Mouse (Mus musculus) right cerebral cortex, postnatal 25 days (tissue): ENCODE results near the gene Vamp4.
A peak's percentile ranks its signal among the peaks of the same experiment; 100 is the strongest.

ENCODE experiments used
- DNase-seq: peaks from one replicate; pipeline ENCODE4 v3.0.0; 2022

The Vamp4 gene

GRCm38 (mm10) chr1:162570260-162570748 lies at the start of gene Vamp4:
TSS of gene Vamp4 (plus strand) at chr1:162570515.
- DNase-seq, result peak; percentile 93

GRCm38 (mm10) chr1:162529651-162530050 lies 40.7 kb upstream of the Vamp4 start:
- peak; percentile 16 for DNase-seq

DNA sequence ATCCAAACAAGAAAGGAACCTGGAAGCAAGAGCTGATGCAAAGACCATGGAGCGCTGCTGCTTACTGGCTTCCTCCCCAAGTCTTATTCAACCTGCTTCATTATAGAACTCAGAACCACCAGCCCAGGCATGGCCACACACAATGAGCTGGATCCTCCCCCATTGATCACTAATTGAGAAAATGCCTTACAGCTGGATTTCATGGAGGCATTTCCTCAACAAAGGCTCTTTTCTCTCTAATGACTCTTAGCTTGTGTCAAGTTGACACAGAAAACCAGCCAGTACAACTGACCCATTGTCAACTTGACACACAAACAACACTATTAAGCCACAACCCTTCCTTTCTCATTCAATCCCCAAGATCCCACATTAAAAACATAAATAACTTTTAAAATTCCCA lies 39.6 kb upstream of the Vamp4 start:
- no peak for DNase-seq

DNA sequence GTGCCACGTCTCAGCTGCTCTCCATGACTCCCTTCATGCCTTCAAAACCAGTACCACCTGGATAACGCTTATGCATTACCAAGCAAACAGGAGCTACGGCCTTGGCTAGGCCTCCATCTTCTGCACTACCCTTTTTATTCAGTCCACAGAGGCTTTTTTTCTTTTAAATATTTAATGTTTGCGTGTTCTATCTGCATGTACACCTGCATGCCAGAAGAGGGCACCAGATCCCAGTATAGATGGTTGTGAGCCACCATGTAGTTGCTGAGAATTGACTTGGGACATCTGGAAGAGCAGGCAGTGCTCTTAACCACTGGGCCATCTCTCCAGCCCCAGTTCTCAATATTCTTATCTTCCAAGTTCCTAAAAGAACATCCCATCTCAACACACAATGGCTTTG lies 38.7 kb upstream of the Vamp4 start:
- DNase-seq, result no peak

- DNase-seq, result no peak
These were observed 38.0 kb upstream of the Vamp4 start for GRCm38 (mm10) chr1:162532330-162532729.

DNA sequence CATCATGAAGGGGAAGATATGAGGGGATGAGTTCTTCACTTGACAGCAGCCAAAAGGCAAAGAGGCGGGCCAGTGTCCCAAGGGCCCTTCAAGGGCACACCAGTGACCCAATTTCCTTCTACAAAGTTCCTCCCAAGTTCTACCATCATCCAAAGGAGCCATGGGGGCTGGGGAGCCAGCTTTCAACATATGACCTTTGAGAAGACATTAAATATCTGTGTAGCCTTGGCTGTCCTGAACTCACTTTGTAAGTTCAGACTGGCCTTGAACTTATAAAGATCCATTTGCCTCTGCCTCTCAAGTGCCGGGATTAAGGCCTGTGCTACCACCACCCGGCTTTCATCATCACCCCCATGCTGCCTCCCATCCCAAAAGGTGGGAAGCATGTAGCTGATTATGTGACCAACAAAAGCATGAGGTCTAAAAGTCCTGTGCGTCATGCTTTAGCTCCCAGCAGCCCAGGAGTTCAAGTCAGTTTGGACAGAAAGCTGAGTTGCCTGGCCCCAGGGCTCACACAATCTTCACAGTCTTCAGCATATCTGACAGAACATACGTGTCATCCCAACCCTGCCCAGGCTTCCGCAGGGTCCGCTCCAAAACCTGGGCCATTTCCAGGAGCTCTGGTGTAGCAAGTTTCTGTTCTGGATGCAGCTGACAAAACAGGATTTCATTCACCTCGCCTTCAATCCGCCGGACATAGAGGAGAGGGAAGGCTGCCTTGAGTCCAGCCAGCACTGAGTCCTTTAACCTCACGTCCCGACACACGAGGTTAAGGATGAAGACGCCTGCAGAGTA lies 36.4 kb upstream of the Vamp4 start:
- DNase-seq, result no peak

DNA sequence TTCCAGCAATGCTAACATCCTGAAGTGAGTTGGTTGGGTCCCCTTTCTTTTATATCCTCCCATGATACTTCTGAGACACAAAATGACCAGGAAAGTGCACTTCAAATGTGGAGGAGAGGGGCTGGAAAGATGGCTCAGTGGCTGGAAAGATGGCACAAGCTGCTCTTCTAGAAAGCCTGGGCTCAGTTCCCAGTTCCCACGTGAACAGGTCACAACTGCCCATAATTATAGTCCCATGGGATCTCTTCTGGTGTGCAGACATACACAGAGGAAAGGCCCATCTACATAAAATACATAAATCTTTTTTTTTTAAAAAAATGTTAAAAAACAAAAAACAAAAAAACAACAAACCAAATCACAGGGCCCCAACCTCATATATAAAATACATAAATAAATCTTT lies 27.1 kb upstream of the Vamp4 start:
- DNase-seq, result no peak

DNA sequence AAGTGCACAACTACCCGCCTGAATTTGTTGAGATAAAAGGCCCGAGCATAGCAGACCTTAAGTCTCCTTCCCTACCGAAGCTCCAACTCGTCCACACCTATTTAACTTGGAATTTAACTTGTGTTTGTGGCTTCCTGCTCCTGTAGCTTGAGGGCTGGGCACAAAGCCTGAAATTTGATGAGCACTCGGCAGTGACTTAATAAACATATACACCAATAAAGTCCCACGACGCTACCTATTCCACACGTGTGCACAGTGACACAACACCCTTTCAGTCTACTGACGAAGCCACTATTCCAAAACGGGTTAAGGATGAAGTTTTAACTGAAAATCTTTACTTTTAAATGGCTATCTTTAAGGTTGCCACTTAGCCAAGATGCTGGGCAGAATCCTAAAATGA lies 22.7 kb upstream of the Vamp4 start:
- no peak for DNase-seq

DNA sequence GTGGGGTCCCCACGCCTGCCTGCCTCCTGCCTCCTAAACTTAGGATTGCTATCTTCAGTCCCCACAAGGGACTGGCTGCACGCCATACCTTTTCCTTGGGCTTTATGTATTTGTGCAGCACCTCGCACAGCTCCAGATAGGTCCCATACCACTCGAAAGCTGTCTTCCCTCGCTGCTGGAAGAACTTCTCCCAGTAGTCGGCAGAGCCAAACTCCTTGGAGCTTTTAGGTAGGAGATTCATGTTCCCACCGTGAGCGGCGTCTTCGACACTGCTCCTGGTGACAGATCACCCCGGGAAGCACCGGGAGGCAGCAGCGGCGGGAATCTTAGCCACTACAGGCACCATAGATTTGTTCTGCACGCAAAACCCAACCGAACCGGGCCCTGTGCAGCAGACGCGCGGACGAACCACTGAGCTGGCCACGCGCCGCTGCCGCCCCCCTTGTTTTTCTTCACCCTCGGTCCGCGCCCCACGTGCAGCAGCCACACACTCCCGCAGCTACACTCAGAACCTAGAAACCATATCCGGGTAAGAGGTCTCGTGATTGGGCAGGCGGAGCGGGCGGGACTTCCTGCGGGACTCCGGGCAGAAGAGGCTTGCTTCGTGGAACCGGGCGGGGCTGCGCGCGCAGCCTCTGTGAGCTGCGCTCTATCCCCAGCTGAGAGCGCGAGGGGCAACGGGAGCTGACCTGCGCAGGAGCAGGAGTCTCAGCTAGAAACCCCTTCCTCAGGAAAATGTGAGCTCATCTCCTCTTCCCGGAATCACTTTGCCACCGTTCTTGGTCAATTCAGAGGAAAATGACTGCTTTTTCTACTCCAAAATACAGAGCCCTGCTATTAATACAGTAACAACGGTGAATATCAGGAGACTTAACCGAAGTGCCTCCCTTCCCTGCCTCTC lies 22.0 kb upstream of the Vamp4 start, which contains the start of gene Mettl13:
TSS of gene Mettl13 (minus strand) at position 536 of the 901 bp plus-strand sequence.
- DNase-seq, result peak; percentile 87

DNA sequence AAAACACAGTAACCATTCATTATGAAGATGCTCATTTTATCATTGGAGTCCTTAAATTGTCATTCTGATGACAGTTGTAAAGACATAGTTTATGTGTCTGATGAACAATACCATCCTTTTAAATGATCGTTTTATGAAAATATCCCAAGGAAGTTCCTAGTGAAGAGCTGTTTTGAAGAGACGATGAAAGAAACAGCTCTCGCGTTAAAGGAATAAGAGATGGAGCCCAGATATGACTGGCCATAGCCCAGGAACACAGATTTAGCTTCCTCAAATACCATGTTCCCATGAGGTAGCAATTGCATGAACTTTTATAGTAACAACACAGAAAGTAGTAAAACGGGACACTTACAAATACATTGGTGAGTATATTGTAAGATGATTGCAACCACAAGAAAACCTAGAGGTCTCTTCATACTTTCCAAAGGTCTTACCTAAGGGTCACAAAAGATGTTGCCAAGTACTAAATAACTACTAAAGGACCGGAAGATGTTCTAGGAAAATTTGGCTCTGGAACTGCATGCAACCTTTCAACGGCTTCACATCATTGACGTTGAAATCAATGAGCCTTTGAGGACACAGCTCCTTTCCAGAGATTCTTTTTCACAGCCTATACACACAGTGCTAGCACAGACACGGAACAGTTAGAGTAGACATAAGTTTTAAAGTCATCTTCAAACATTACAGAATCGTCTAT lies 21.2 kb upstream of the Vamp4 start:
- no peak for DNase-seq

DNA sequence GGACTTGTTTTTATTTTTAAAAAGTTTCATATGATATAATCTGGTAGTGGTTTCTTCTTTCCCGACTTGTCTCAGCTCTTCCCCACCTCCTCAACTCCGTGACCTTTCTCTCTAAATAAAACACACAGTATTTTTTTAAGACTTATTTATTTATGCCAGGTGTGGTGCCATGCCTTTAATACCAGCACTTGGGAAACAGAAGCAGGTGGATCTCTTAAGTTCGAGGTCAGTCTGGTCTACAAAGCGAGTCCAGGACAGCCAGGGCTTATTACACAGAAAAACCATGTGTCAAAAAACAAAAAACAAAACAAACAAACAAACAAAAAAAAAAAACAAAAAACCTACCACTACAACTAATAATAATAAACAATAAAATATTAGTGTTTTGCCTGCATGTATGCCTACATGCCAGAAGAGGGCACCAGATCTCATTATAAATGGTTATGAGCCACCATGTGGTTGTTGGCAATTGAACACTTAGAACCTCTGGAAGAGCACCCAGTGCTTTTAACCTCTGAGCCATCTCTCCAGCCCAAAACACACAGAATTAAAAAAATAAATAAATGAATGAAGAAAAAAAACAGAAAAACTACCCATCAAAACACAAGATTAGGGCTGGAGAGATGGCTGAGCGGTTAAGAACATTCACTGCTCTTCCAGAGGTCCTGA lies 20.6 kb upstream of the Vamp4 start:
- no peak for DNase-seq

GRCm38 (mm10) chr1:162552956-162553355 lies 17.4 kb upstream of the Vamp4 start:
- no peak for DNase-seq

DNA sequence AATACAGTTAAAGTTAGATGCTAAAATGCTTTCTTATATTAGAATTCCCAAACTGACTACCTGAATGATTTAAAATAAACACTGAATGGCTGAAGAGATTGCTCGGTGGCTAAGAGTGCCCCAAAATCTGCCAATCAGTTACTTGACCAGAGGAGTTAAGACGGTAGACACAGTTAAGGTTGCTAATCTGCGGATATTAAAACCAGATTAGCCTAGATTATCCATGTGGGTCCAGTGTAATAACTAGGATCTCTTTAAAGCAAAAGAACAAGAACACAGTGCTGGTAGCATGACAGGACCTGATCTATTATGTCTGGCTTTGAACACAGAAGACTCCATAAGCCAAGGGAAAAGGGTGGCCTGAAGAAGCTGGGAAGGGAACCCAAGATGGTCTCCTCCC lies 16.1 kb upstream of the Vamp4 start:
- DNase-seq, result no peak

DNA sequence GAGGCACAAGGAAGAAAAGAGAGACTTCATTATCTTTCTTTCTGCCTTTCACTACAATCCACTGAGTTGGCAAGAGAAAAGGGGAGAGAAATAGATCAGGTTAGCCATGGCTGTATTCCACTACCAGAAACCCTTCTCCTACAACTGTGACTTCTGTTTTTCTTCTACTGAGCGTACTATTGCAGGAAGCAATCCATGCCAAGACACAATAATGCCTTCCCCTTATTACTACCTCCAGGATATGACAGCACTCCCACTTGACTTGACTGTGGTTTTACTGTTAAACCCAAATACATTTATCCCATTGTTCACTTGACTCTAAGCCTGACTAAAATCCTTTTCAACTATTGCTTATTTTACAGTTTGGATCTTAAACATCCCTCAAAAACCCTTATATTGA lies 7.1 kb upstream of the Vamp4 start:
- no peak for DNase-seq

GRCm38 (mm10) chr1:162564992-162565391 lies 5.3 kb upstream of the Vamp4 start:
- DNase-seq, result no peak

DNA sequence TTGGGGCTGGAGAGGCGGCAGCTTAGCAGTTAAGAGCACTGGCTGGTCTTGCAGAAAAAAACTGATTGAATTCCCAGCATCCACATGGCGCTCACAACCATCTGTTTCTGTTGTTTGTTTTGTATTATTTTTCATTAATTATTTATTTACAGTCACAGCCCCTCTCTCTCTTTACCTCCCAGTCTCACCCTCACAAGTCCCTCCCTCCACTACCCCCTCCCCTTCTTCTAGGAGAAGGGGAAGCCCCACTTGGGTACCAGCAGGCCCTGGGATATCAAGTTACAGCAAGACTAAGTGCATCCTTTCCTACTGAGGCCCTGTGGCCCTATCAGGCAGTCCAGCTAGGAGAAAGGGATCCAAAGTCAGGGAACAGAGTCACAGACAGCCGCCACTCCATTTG lies 3.0 kb upstream of the Vamp4 start:
- DNase-seq, result no peak

- DNase-seq, result peak; percentile 66
These were observed 751 bp downstream of the Vamp4 start for GRCm38 (mm10) chr1:162570931-162571601.

DNA sequence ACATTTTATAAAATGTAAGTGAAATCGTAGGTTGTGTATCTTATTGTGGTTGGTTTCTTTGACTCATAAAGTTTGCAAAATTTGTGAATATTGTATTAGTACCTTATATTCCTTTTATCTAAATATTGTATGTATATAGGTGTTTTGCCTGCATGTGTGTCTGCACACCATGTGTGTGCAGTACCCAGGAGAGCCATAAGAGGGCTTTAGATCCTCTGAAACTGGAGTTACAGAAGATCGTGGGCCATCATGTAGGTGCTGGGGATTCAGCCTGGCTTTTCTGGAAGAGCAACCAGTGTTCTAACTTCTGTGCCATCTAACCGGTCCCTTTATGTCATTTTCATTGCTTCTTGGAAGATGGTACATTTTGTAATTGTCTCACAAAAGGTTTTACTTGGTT lies 4.8 kb downstream of the Vamp4 start:
- no peak for DNase-seq

- DNase-seq, result no peak
These were observed 12.6 kb downstream of the Vamp4 start for GRCm38 (mm10) chr1:162582884-162583283.

DNA sequence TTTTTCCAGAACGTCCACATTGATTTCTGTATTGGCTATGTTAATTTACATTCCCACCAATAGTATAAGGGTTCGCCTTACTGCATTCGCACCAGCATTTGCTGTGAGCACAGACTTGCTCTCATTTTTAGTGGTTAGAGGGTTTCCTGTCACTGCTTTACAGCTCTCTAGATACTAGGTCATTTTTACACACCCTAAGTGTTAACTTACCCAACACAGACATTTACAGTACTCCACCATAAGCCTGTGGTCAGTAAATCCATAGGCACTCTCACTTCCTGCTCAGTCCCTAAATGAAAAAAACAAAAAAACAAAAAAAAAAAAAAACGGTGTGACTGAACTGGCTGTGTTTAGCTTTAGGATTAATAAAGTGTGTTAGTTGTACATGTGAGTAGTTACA lies 16.0 kb downstream of the Vamp4 start:
- DNase-seq, result no peak

GRCm38 (mm10) chr1:162588606-162589005 lies 18.3 kb downstream of the Vamp4 start:
- DNase-seq, result no peak

GRCm38 (mm10) chr1:162589443-162589842 lies 19.1 kb downstream of the Vamp4 start:
- no peak for DNase-seq
